Mouse (Mus musculus): ENCODE results near the gene Obox8.

The Obox8 gene

DNA sequence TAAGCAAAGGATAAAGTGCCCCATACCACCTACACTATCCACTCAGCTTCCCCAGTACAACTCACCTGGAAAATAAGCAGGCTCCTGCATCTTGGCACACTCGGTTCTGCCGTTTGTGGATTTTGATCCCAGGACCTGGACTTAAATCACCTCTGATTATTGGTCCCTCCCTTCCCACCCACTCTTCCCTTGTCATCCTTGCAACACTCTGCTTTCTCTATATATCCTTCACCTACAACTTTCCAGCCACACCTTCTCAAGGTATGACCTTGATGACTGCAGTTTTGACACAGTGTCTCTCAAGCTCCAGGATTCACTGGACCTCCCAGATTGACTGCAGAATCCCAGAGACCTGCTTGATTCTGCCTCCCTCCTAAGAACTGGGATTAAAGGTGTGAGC is at the start of gene Obox8:
Obox8 (minus strand) TSS at position 101 of the 400 bp plus-strand sequence.
- DNase-seq (ENCODE audit: low read depth in 1 of 2, low spot score in 2 of 2) = no peak

DNA sequence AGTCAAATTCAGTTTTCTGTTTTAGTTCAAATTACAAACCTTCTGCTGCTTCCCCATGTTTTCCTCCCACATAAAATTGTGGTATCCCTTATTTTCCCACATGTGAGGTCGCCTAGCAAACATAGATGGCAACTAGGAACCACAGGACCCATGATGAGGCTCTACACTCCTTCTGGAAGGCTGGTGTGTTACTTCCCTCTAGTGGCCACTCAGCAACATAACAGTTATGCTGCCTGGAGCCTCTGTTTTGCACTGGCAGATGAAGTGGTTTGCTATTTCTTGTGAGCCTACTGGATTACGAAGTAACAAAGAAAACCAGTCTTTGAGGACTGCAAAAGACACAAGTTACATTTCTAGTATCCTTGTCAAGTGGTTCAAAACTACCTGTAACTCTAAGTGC is 16.1 kb downstream of the Obox8 start:
- DNase-seq (ENCODE audit: low read depth in 1 of 2, low spot score in 2 of 2) = no peak

DNA sequence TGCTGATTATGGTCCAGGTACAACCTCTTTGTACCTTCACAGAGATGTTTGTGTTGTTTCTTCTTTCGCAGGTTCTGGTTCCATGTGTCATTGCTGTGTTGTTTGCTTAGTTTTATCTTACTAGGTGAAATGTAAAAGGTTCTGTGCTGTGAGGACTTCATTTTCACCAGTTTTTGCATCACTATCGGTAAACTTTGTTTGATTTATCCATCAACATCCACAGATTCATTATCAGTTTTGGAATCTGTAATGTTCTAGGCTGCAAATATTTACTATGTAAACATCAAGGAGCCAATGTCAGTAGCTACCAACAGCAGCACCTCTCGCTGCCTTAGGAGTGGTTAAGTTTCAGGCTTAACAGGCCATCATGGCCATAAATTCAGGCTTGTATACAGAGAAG is 24.7 kb downstream of the Obox8 start:
- DNase-seq (ENCODE audit: low read depth in 1 of 2, low spot score in 2 of 2) = no peak

DNA sequence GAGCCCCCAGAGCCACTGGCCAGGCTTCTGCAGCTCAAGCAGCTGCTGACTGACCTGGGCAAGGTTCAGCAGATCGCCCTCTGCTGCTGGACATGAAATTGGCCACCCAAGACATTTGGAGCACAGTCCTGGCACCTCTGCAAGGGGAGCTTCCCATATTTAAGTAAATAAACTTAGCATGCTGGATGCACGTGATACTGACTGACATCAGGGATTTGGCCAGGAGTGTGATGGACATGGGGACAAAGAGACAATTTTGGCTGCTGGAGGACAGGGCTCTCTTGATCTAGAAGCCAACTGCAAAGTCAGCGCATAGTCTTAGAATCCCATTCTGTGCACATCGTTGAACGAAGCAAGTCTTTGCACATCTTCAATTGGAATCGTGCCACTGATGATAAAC is 25.8 kb downstream of the Obox8 start:
- DNase-seq (ENCODE audit: low read depth in 1 of 2, low spot score in 2 of 2) = no peak

All from monocyte, adult 2 months (primary cell).